Mouse (Mus musculus) embryonic facial prominence, embryonic 15.5 days (tissue): ENCODE measurements around the gene Lrrc31. TPM values are rescaled to one million over a fixed set of nuclear protein-coding genes. Genes with fewer than 3 reads are reported as not detected.

Source experiments
- polyA plus RNA-seq: library from polyadenylated mRNA; unstranded; fragments of >200 nt; fragmentation: Nextera tagmentation; extraction: Ambion mirVana; gene quantifications from 2 replicates; pipeline ENCODE4 v1.2.1, GENCODE M21; 2015

Lrrc31 gene
- polyA plus RNA-seq, 1 experiment from 2014 or later, result 1.9 TPM

Other genes with a start within 250 kb of the Lrrc31 start
- 8.8 and 9.0 TPM in 2 replicates for gene Mecom, start 151.8 kb downstream of the Lrrc31 start, polyA plus RNA-seq
- not detected in 2 replicates for gene Actrt3, start 99.9 kb downstream of the Lrrc31 start, polyA plus RNA-seq
- gene Mynn, start 97.8 kb downstream of the Lrrc31 start, polyA plus RNA-seq, result 27.7 and 29.0 TPM in 2 replicates
- gene Lrriq4, start 55.3 kb downstream of the Lrrc31 start, polyA plus RNA-seq, result not detected in 2 replicates
- 6.4 and 10.3 TPM in 2 replicates for gene Lrrc34, start 52.0 kb downstream of the Lrrc31 start, polyA plus RNA-seq
- gene Samd7, start 46.5 kb upstream of the Lrrc31 start, polyA plus RNA-seq, result not detected in 2 replicates
- 88.8 and 95.2 TPM in 2 replicates for gene Sec62, start 93.0 kb upstream of the Lrrc31 start, polyA plus RNA-seq
- 10.3 and 12.5 TPM in 2 replicates for gene Gpr160, start 156.1 kb upstream of the Lrrc31 start, polyA plus RNA-seq